Mouse (Mus musculus) CD4-positive, CD25-positive, alpha-beta regulatory T cell, adult 4 months (primary cell): ENCODE results near the gene Emx1. TPM values are rescaled to one million over a fixed set of nuclear protein-coding genes. Genes with fewer than 3 reads are reported as not detected.
A peak's percentile ranks its signal among the peaks of the same experiment; 100 is the strongest.
"Not testable (repeated sequence)": the region's sequence is repeated elsewhere in the genome, so short reads cannot be mapped to it uniquely, and the experiment has no call there.

Experiments
- ATAC-seq: one replicate; pipeline ENCODE4 v1.8.0; 2017
- polyA plus RNA-seq, 2 experiments: library from polyadenylated mRNA; unstranded; fragments of 100-300 nt; shearing (Covaris generic); gene quantifications; one replicate each; pipeline ENCODE4 v1.2.1; 2017

Emx1 gene
- polyA plus RNA-seq, result not detected

DNA sequence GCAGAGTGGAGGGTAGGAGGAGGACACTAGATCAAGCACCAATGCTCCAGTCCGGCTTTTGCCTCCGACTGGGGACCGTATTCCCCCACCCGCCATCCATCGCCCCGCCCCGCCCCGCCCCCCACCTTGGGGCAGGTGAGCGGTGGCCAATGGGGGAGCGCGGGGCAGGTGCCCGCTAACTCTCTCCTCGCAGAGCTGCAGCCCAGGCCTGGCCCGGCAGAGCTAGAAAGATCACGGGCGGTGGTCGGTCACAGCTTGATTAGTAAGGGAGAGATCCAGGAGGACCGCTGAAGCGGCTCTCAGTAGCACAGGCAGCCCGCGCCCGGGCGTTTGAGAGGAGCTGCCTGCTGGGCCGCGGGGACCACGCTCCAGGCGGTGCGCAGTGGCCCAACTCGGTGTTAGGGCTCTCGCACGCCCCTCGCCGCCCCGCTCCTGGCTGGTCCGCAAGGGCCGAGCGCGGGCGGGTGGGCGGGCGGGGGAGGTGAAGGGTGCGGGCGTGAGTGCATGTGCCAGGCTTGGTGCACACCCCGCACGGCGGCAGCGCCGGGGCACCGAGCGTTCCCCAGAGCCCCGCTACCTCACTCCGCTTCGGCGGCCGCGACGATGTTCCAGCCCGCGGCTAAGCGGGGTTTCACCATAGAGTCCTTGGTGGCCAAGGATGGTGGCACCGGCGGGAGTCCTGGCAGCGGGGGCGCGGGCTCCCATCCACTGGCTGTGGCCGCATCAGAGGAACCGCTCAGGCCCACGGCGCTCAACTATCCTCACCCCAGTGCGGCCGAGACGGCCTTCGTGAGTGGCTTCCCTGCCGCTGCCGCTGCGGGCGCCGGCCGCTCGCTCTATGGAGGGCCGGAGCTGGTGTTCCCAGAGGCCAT, at the start of gene Emx1:
TSS of gene Emx1 (plus strand) at position 99 of the 872 bp plus-strand sequence.
- ATAC-seq, result no peak

DNA sequence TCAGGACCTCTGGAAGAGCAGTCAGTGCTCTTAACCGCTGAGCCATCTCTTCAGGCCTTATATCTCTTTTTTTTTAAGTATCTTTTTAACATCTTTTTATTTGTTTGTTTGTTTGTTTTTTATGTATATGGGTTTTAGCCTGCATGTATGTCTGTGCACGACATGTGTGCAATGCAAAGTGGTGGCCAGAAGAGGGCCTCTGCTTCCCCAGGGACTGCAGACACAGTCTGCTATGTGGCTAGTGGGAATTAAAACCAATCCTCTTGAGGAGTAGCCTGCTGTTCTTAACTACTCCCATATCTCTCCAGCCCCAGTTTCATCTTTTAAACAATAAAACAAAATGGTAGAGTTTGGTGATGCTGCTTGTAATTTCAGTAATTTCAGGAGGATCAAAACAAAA, 47.7 kb upstream of the Emx1 start:
- ATAC-seq, result no peak

DNA sequence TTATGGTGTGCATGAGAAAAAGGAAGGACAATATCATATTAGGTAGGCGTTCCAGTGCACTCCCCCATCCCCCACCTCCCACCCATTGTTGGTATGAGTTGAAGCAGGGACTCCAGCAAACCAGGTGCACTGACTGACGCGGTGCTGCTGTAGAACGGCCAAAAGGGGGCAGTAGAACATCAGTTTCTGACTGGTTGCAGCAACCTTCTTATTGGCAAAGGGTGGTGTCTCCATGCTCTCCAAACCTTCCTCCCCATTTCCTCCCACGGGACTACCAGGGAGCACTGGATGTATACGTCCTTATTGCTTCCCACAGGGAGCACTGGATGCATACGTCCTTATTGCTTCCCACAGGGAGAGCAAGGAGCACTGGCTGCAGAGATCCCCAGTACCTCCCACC, 46.2 kb upstream of the Emx1 start:
- not testable (repeated sequence) for ATAC-seq

DNA sequence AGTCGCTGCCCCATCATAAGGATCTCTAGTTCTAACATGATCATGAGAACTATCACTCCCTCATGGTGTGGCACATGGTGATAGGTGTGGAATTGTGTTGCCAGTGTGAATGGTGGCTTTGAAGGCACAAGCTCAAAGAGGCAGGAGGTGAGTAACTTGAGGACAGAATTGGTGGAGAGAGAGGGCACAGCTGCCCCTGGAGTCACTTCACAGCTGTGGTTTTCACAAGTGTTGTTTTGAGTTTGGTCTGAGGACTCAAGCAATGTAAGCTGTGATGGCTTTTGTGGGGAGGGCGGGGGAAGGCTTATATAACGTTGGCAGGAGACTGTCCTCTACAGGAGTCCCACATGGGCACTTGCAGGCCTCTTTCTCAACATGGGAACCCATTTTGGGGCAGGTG, 42.8 kb upstream of the Emx1 start:
- no peak for ATAC-seq

DNA sequence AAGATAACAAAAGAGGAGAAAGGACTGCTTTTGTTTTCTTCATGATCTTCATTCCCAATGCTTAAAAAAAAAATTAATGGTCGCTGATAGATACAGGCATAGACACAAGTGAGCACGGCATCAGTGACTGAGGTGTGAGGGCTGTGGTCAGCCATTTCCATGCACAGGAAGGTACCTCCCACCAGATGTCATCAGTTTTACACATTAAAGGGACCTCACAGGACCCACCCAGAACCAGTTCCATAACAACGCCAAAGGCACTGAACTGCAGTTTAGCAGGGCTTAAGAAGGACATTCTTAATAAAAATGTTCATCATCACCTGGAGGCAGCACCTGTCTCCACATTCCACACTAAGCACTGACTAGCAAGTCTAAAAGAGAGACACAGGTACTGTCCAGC, 39.6 kb upstream of the Emx1 start:
- no peak for ATAC-seq

DNA sequence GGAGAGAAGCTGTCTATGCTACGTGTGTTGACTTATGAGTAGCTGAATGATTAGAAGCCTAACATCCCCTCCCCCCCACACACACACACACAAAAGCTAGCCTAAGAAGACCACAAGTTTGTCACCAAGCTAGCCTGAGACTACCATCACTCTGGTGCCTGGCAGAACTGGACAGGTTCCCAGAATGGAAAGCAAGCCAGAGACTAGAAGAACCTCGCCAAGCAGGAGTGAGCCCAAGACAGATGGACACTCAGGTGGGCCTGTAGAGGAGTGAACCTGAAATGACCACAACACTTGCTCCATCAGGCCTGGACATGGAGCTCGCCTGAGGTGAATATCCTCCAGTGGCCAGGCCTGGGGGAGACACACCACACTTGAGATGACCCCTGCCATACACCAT, 36.9 kb upstream of the Emx1 start:
- ATAC-seq, result no peak

DNA sequence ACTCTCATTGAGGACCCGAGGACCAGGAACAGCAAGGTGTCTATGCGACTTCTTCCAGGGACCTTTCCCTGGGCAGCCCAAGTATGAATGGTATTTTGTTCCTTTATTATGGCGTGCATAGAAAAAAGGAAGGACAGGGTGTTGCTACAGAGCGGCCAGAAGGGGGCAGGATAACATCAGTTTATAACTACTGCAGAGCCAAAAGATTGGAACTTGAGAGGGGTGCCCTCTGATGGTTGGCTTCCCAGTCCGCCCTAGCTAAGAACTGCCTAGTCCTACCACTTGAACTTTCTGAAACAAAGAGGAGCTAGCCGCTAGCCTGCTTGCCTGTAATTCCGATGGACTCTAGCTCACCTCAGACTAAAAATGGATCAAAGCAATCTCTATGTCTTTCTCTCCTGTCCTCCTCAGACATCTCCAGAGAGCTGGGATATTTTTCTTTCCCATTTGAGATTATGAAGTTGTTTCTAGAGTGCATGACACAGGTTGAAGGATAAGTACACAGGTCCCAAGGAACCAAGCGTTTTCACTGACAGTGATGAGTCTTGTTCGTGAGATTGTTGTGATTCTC, 33.2 kb upstream of the Emx1 start:
- peak; percentile 81 for ATAC-seq

DNA sequence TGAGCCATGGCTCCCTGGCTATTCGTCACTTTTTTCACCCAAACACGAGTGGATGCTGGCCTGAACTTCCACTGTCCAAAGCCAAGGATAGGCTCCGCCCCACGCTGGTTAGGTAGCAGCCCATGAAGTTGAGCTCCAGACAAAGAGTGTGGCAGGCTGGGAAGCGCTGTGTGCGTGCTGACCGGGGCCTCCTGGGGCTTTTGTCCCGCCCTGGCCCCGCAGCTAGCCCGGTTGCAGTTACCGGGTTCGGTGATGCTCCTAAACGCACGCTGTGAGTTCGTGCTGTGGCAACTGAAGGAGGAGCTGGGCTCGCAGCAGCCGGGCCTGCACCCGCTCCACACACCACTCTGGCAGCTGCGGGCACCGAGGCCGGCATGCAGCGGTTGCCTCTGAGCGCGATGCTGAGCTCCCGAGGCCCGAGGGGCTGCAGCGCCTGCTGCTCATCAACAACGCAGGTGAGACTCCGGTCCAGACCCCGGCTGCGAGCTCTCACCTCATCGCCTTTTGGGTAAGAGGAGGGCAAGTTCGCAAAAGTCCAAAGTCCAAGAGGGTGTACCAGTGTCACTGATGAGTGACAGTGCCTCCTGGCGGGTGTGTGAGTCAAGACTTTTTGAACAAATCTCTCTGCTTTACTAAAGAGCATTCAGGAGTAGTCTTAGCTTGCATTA, 32.2 kb upstream of the Emx1 start:
- peak; percentile 60 for ATAC-seq

DNA sequence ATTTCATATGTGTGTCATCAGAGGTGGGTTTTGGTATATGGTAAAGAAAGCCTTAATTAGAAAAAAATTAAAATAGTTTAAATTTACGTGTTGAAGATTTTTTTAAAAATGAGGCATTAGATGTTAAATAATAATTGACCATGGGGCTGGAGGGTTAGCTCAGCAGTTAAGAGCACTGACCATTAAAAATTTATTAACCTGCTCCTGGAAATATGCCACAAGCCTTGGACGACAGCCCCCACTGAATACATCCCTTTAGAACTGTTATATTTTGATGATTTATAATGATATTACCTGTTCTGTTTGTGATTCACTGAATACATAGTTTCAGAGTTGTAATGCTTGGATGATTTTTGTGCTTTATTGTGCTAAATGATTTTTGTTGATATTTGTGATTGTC, 30.7 kb upstream of the Emx1 start:
- ATAC-seq, result not testable (repeated sequence)

DNA sequence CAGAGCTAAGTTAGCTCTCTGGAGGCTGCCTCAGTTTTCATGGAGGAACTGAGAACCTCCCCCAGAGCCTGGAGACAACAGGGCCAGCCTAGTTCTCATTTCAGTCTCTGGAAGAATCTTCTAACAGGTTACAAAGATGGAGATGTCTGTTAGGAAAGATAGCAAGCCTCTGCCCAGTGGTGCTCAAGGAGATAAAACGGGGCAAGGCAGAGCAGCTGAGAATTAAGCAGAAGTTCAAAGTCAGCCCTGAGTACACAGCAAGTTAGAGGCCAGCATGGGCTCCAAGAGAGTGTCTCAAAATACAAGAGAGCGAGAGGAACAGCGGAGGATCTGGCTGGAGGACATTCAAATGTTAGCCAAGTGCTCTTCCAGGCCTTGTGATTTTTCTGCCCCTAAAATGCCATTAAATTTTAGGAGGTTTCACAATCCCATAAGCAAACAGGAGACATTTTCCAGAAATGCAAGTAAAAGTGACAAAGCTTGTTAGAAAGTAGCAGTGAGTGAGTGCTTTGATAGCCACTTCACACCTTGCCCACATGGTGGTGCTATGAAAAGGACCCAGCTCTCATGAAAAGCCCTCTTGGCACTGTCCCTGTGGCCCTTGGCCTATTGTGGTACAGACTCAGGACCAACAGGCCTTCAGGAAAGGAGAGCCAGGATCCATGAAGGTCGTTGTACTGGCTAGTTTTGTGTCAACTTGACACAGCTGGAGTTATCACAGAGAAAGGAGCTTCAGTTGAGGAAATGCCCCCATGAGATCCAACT, 29.0 kb upstream of the Emx1 start:
- not testable (repeated sequence) for ATAC-seq

DNA sequence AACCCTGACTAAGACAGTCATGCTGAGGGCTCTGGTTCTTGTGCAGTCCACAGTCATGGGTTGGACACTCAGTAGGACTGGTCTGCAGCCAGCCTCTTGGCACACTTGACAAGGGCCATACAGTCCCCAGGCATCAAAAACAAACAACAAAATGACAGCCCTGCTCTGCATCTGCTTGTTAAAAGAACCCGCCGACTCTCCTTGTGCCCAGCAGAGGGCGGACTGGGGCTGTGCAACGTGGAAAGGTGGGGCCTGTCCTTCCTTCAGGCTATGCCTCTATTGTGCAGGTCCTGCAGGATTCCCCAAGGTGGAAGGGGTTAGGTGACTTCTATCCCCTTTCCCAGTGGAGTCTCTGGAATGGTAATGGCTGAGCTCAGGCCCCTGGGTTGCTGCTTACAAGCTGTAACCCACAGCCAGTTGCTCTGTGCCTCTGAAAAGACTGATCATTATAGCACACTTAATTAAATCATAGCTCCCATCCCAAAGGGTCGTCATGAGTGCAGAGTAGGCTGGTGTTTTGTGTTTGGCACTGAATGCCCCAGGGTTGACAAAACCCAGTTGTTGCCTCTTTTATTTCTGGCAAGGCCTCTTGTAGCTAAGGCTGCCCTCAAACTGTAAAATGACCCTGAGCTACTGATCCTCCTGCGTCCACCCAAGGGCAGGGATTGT, 28.0 kb upstream of the Emx1 start:
- ATAC-seq, result peak; percentile 56

DNA sequence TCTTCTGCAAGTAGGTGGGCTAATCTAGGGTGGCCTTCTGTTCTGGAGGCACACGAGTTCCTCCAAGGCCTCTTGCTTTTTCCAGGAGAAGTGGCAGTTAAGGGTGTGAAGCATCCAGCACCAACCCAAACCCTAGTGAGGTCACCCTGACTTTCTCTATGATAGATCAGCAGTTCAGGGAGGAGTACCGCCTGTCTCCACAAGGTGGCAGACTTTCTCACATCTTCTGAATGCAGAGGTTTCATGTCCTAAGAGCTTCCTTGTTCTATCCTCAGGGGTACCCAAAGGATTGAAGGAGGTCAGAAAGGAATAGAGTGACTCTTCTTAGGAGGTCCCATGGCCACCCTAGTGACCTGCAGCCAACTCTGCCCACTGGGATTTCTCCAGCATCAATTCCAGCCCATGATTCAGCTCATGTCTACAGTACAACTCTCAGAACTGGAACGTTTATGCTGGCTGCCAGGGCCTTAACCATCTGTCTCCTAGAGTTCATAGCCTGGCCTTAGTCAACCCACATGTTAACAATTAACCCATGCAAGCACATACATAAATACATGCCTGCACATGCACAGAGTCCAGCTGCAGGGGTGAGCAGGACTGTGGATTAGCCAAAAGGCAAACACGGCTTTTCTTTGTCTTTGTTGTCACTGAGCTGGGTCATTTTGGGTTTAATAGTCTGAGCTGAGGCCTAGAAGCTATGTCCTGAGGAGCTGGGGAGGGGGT, 26.9 kb upstream of the Emx1 start:
- peak; percentile 63 for ATAC-seq

DNA sequence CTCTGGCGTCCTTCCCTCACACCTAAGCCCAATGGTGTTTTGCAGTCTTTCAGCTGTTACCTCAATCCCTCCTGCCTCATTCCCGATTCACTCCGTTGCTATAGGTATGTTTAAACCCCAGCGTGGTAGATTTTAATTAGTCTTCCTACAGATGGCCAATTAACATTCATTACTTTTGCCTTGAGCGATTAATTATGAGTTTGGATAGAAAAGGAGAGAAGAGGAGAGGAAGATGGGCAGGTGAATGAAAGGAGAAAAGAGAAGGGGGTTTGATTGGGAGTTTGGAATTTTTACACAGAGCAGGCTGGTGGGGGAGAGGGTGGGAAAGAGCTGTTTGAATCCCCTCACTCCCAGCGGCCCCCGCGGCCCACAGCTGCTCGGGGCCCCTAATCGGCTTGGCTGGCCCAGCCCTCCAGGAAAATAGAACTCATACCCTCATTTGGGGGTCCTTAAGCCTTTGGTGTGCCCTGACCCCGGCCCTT, 21.8 kb upstream of the Emx1 start:
- no peak for ATAC-seq

DNA sequence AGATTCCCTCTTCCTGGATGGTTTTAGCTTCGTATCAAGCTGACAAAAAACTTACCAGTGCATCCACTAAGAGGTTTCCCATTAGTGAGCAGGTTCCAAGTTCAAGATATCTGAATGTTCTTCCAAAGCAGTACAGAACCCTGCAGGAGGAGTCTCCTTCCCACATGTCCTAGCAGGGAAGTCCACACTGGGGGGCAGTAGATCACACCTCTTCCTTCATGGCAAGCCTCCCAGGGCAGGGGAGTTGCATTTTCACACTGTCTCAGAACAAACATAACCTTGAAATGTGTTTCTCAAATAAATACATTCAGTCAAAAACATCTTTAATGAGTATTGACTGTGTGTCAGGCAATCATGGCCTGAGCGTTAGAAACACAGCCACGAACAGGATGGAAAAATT, 7.7 kb upstream of the Emx1 start:
- no peak for ATAC-seq

DNA sequence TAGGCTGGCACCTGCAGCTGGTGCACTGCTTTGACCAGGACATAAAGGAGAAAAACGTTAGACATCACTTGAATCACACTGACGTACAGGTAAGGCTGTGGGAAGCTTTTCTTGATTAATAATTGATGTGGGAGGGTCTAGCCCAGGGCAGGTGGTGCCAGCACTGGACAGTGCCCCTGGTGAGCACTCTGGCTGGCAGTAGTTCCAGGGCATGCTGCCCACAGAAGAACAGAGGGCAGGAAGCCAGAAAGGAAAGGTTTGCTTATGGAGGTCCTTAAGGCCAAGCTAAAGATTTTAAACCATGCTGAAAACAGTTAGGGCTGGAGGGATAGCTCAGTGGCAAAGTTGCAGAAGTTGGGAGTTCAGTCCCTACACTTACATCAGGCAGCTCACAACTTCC, 7.2 kb upstream of the Emx1 start:
- ATAC-seq, result no peak

DNA sequence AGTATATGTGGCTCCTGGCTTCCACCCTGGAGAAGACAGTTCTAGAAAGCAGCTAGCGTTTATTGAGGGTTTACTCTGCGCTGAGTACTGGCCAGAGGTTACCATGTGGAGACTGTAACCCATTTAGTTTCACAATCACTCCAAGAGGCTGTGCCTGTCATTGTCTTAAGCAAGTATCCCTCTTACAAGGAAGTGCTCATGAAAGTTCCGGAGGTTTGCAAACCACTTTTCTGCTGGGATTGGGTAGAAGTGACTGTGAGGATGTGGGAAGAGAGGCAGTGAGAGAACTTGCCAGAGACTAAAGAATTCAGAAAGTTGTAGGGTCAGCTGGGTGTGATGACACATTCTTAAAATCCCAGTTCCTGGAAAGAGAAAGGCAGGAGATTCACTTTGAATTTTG, 3.3 kb upstream of the Emx1 start:
- ATAC-seq, result no peak

DNA sequence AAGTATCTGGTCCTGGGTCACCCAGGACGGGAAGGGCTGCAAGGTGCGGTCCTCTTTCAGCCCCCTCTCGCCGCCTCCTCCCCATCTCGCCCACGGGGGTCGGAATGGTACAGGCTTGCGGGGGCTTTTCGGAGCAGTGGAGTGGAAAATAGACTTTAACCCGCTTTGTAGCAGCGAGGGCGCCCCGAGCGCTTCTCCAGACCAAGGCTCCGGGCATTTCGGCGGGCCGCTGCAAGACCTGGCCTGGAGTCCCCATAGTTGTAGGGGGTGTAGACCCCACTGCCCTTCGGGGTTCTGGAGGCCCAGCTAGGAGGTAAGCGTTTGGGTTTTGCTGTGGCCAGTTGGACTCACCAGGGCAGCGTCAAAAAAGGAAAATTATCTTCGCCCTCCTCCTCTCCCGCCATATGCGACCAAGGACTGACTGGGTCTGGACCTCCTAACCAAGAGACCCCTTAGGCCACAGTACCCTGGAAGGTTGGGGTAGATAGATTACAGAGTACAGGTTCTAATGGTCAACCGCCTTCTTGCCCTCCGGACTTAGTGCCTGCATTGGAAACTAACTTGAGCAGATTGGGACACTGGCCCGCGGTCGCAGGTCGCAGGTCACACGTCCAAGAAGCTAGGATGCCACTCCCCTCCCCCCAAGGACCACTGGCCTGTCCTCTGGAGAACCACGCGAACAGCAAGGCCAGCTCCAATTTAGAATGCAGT, 1.1 kb upstream of the Emx1 start:
- no peak for ATAC-seq

DNA sequence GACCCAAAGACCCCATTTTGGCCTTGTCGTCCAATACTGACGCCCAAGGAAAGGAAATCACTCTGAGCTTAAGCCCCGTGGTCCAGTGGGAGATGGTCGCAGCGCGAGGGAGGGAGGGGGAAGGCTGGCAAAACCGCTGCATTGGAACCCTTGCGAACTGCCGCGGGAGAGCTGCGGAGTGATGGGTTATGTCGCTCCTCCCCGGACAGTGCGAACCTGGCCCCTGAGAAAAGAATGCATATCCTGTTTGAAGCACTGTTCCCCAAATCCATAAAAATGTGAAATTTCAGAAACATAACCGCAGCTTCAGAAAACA, 536 bp upstream of the Emx1 start:
- ATAC-seq, result no peak

DNA sequence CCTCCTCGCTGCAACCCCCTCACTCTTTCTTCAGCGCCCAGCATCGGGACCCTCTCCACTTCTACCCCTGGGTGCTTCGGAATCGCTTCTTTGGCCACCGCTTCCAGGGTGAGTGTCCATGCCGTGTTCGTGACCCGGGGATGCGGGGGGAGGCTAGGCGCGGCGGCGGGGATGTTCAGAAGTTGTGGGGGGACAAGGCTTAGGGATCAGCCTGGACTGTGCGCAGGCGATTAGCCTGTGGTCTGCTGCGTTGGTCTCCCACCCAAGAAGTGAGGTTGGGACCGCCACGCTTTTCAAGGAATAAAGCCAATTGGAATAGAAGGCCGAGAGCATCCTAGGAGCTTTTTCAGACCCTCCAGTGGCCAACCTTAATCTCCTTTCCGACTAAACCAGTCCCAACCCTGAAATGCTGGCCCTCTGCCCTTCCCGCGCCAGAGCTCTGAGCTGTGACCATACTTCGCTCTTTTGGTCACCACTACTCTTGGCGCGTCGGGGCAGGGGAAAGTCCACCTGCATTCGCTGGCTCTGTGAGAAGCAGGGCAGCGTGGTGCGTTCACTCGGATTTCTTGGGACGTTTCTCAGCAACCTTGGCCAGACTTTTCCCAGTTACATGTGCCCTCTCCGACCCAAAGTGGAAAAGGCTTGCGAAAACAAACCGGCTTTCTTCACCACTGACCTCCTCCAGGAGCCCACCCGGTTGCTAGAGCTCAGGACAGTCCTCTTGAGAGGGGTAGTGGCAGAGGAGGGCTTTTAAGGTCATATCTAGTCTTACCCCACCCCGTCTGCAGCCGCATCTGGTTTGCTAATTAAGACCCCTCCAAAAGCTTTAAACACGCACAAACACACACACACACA, 1.2 kb downstream of the Emx1 start:
- ATAC-seq, result no peak

DNA sequence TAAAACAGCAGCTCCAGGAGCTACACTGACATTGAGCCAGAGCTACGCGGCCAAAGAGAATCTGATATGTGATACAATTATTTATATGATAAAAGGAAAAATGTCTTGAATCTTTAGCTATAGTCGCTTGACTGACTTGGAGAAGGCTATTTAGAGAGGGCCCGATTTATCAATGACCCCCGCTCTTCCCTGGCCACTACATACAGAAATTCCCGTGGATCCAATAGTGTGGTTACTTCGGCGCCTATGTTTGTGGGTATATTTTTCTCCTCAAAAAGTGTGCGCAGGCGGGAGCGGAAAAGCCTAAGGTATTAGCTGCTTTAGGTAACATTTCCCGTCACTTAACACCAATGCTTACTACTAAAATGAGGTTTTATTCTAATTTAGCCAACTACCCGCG, 2.1 kb downstream of the Emx1 start:
- no peak for ATAC-seq
